Mouse (Mus musculus): ENCODE results near the gene Cog7.

DNA sequence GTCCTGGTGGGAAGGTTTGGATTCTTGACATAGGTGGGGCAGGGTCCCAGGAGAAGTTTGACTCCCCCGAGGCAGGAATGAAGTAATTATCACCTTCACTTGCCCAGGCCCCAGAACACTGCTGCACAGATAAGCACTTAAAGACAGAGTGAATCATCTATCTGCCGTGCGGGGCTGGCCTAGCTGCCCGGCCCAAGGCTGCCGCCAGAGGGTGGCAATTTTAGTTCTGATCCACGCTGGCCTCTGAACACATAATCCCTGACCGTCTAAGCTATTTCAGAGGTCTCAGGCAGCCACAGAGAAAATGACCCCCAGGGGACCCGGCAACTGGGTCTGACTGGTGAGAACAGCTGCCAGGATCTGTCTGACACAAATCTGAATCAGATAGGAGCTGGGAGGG is 33.6 kb upstream of the Cog7 start:
- no peak for TF ChIP-seq CTCF (IDR thresholded peaks at IDR 0.05; ENCODE audit: borderline replicate concordance, control insufficient read depth, extremely low read depth, insufficient read depth, low read length, poor library complexity)
- TF ChIP-seq POLR2A (IDR thresholded peaks at IDR 0.05; ENCODE audit: control insufficient read depth, extremely low read depth, insufficient read depth, low read length, poor library complexity) = no peak

All from thymus, adult 2 months (tissue).